Mouse (Mus musculus): Measurements from ENCODE around the gene Usp22. TPM values are rescaled to one million over a fixed set of nuclear protein-coding genes. Genes with fewer than 3 reads are reported as not detected.

Usp22 gene
- polyA plus RNA-seq, 1 experiment from 2014 or later, result 168 TPM

GRCm38 (mm10) chr11:61104241-61104901, 70.5 kb downstream of the Usp22 start:
- peaks cover 12% of the 10 kb centered on the region; the same call in 1 of the 2 replicates for H3K27me3 ChIP-seq (ENCODE audit: low read depth, poor library complexity, severe bottlenecking)
- H3K4me3 ChIP-seq, result no peak overlapping the region
- 23% methylated on average over 20 of the region's 20 CpGs for WGBS
- 0 out of 2 replicates have a peak, but pooled peaks cover 5% of the 10 kb centered on the region for H3K4me1 ChIP-seq
- 0 out of 2 replicates have a peak, but pooled peaks cover 2% of the 10 kb centered on the region for H3K9me3 ChIP-seq (replicated peaks)
- peak; percentile 94 for DNase-seq (ENCODE audit: low spot score)
- H3K36me3 ChIP-seq, result no peaks in the 10 kb centered on the region
- H3K27ac ChIP-seq, result no peak overlapping the region; the same call in 1 of the 2 replicates

GRCm38 (mm10) chr11:61102397-61103339, 72.2 kb downstream of the Usp22 start:
- Histone ChIP-seq H3K27ac (no peak overlapping the region), H3K4me1 (0 out of 2 replicates have a peak, but pooled peaks cover 5% of the 10 kb centered on the region), H3K9me3 (replicated peaks) (0 out of 2 replicates have a peak, but pooled peaks cover 2% of the 10 kb centered on the region), H3K27me3 (ENCODE audit: low read depth, poor library complexity, severe bottlenecking) (peaks cover 12% of the 10 kb centered on the region; the same call in 1 of the 2 replicates), H3K36me3 (no peaks in the 10 kb centered on the region), H3K4me3 (no peak overlapping the region)
- DNase-seq (ENCODE audit: low spot score), result no peak
- 80% methylated on average over 13 of the region's 13 CpGs for WGBS

Other genes with a start within 250 kb of the Usp22 start
- gene Map2k3, start 243.0 kb downstream of the Usp22 start, polyA plus RNA-seq (2016; fragmentation: Nextera tagmentation; extraction: Ambion mirVana), result 78.3 and 93.3 TPM in 2 replicates
- gene Kcnj12, start 152.5 kb downstream of the Usp22 start, polyA plus RNA-seq (2016; fragmentation: Nextera tagmentation; extraction: Ambion mirVana), result 0.11 and 0.25 TPM in 2 replicates
- gene Tnfrsf13b, start 48.3 kb downstream of the Usp22 start, polyA plus RNA-seq (2016; fragmentation: Nextera tagmentation; extraction: Ambion mirVana), result 0.39 TPM in 2 replicates
- not detected in 2 replicates for gene Aldh3a1, start 32.5 kb upstream of the Usp22 start, polyA plus RNA-seq (2016; fragmentation: Nextera tagmentation; extraction: Ambion mirVana)
- 12.7 and 15.1 TPM in 2 replicates for gene Aldh3a2, start 92.4 kb upstream of the Usp22 start, polyA plus RNA-seq (2016; fragmentation: Nextera tagmentation; extraction: Ambion mirVana)
- not detected in 2 replicates for gene Slc47a2, start 167.8 kb upstream of the Usp22 start, polyA plus RNA-seq (2016; fragmentation: Nextera tagmentation; extraction: Ambion mirVana)
- gene Slc47a1, start 203.3 kb upstream of the Usp22 start, polyA plus RNA-seq (2016; fragmentation: Nextera tagmentation; extraction: Ambion mirVana), result 0.05 and 0.13 TPM in 2 replicates

All from limb, embryonic 10.5 days (tissue).